Mouse (Mus musculus): ENCODE results near the gene Inha. TPM values are rescaled to one million over a fixed set of nuclear protein-coding genes. Genes with fewer than 3 reads are reported as not detected.

Gene Inha
- polyA plus RNA-seq, 1 experiment from 2014 or later: 7.8 TPM

DNA sequence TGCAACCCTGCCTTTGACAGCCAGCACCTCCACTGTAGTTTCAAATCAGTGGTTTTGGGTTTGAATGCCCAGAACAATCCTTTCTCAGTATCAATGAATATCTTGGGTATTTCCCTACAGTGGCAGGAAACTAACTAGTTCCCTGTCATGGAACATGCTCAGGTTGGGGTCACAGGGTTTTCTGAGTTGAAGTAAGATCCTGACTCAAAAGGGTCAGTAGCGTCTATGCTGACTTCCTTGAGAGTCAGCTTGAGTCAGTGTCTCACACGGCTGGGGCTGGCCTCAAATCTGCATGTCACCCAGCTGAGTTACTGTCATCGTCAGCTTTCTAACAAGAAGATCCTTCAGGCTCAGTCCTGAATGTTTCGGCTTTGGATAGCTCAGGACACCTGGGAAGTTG, 8.0 kb upstream of the Inha start:
- no peaks in the 10 kb centered on the region for H3K27me3 ChIP-seq (ENCODE audit: insufficient read depth, poor library complexity, severe bottlenecking)
- no peak overlapping the region for H3K4me3 ChIP-seq
- peaks cover 16% of the 10 kb centered on the region for H3K4me1 ChIP-seq
- H3K36me3 ChIP-seq: peaks cover 94% of the 10 kb centered on the region
- no peak for DNase-seq (ENCODE audit: low spot score)
- 84% methylated on average over 4 of the region's 4 CpGs for WGBS
- H3K27ac ChIP-seq: no peak overlapping the region
- no peaks in the 10 kb centered on the region for H3K9me3 ChIP-seq

DNA sequence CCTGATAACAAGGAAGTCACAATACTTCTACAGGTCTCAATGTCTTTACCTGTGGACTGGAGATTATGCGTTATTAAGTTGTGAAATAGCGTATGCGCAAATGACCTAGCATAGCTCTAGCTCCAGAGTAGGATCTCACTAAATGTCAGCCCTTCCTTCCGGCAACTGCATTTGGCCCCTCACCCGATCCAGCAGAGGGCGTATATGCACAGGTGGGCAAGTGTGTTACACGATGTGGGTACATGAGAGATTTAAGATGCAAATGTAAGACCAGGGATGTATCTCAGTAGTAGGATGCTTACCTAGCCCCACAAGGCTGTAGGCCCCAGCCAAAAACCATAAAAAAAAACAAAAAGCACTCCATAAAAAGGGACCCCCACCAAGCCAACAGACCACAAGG, 7.4 kb upstream of the Inha start:
- Histone ChIP-seq H3K27me3 (ENCODE audit: insufficient read depth, poor library complexity, severe bottlenecking) (no peaks in the 10 kb centered on the region), H3K9me3 (no peaks in the 10 kb centered on the region), H3K4me1 (peaks cover 22% of the 10 kb centered on the region), H3K36me3 (peaks cover 95% of the 10 kb centered on the region), H3K27ac (no peak overlapping the region), H3K4me3 (no peak overlapping the region)
- DNase-seq (ENCODE audit: low spot score): no peak
- 77% methylated on average over 7 of the region's 7 CpGs for WGBS

DNA sequence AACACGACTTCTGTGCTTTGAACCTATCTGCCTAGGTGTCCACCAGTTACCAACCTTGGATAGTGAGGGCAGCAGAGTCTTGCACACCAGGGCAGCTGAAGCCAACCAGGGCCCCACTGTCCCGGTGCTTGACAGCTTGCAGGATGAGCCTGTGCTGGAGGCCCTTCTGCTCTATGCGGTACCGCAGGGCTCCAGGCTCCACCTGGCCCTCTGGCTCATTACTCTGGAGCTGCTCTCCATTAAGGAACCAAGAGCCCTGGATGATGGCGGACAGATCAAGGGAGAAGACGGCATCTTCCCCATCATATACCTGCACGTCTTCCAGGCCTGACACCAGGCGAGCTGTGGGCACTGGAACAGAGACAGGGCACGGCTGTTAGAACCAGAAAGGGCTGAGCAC, 5.0 kb upstream of the Inha start:
- Histone ChIP-seq H3K9me3 (no peaks in the 10 kb centered on the region), H3K27ac (no peak overlapping the region), H3K27me3 (ENCODE audit: insufficient read depth, poor library complexity, severe bottlenecking) (no peaks in the 10 kb centered on the region), H3K4me3 (no peak overlapping the region), H3K36me3 (peaks cover 71% of the 10 kb centered on the region), H3K4me1 (peaks cover 43% of the 10 kb centered on the region)
- 90% methylated on average over 9 of the region's 9 CpGs for WGBS
- no peak for DNase-seq (ENCODE audit: low spot score)

DNA sequence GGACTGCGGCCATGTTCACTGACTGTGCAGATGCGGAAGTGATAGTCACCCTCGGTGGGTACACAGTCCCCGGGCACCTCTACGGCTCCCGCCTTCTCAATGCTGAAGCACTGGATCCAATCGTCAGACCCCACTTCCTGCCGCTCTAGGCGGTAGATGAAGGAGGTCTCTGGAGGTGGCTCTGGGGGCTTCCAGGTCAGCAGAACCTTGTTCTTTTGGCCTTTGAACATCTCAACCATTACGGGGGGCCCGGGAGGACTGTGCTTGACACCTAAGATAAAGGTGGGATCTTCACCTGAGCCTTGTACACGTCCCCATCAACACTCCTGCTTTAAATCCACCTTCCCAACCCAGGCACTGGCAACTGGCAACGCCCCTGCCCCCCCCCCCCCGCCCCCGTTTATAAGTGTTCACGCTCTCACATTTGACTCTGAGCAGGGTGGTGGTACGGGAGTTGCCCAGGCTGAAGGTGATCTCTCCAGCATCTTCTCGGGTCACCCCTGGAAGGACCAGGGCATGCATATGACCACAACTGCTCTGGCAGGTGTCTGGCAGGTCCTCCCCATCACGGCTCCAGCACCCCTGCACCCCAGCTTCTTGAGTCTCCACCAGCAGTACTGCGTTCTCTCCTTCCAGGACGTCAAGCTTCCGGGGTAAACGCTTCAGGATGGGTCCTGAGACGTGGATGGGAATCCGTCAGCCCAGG, 3.8 kb upstream of the Inha start:
- no peaks in the 10 kb centered on the region for H3K27me3 ChIP-seq (ENCODE audit: insufficient read depth, poor library complexity, severe bottlenecking)
- 78% methylated on average over 25 of the region's 25 CpGs for WGBS
- H3K4me1 ChIP-seq: peaks cover 55% of the 10 kb centered on the region
- peaks cover 59% of the 10 kb centered on the region for H3K36me3 ChIP-seq
- H3K9me3 ChIP-seq: no peaks in the 10 kb centered on the region
- no peak for DNase-seq (ENCODE audit: low spot score)
- no peak overlapping the region for H3K27ac ChIP-seq
- H3K4me3 ChIP-seq: peak overlapping the region; percentile 96

DNA sequence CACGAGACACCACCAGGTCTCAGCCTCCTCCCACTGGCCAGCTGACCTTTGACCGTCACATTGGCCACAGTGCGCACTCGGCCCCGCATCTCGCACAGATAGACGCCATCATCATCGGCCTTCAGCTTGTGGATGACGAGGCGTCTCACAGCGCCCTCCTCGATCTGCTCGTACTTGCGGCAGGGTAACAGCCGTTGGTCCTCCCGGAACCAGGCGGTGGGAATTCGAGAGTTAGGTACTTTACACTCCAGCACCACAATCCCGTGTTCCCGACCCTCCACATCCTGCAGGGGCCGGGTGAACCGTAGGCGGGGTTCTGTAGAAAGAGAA, 3.3 kb upstream of the Inha start:
- 58% methylated on average over 23 of the region's 23 CpGs for WGBS
- peak overlapping the region; percentile 96 for H3K4me3 ChIP-seq
- peaks cover 54% of the 10 kb centered on the region for H3K36me3 ChIP-seq
- H3K9me3 ChIP-seq: no peaks in the 10 kb centered on the region
- peaks cover 59% of the 10 kb centered on the region for H3K4me1 ChIP-seq
- no peak overlapping the region for H3K27ac ChIP-seq
- DNase-seq (ENCODE audit: low spot score): peak; percentile 74
- H3K27me3 ChIP-seq (ENCODE audit: insufficient read depth, poor library complexity, severe bottlenecking): no peaks in the 10 kb centered on the region

DNA sequence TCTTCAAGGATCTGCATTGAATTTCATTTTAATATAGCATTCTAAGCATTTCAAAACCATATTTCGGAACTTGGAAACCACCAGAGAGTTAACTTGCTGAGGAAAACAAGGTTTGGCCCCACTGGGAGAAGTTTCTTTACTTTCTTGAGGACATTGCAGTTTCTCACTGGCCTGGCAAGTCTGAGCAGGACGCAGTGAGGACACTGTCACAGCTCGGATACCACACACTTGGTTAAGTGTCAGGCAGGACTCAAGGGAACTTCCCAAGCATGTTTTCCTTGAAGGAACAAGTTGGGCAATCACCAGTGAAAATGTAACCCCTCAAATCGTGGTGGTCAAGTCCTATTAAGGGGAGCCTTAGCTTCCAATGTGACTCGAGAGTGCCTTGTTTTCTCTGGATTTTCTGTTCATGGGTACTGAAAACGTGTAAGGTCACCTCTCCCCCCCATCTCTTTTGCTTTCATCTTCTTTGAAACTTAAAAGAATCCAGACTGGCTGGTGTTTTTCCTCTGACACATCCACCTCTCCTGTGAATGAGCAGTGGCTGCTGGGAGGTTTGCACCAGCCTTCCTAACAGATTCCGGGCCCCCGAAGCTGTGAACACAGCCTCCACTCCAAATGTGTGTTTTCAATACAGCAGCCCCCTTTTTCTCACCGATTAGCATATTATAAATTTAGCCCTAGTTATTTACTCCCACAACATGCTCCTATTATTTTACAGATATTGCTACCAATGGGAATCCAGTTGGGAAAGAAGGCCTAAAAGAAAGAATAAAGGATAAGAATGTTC, 2.4 kb upstream of the Inha start:
- no peaks in the 10 kb centered on the region for H3K27me3 ChIP-seq (ENCODE audit: insufficient read depth, poor library complexity, severe bottlenecking)
- no peaks in the 10 kb centered on the region for H3K9me3 ChIP-seq
- H3K27ac ChIP-seq: peak overlapping the region; percentile 99; the same call in 1 of the 2 replicates
- H3K4me3 ChIP-seq: peak overlapping the region; percentile 96
- DNase-seq (ENCODE audit: low spot score): no peak
- H3K36me3 ChIP-seq: peaks cover 45% of the 10 kb centered on the region
- H3K4me1 ChIP-seq: peaks cover 67% of the 10 kb centered on the region
- WGBS: 45% methylated on average over 9 of the region's 9 CpGs

DNA sequence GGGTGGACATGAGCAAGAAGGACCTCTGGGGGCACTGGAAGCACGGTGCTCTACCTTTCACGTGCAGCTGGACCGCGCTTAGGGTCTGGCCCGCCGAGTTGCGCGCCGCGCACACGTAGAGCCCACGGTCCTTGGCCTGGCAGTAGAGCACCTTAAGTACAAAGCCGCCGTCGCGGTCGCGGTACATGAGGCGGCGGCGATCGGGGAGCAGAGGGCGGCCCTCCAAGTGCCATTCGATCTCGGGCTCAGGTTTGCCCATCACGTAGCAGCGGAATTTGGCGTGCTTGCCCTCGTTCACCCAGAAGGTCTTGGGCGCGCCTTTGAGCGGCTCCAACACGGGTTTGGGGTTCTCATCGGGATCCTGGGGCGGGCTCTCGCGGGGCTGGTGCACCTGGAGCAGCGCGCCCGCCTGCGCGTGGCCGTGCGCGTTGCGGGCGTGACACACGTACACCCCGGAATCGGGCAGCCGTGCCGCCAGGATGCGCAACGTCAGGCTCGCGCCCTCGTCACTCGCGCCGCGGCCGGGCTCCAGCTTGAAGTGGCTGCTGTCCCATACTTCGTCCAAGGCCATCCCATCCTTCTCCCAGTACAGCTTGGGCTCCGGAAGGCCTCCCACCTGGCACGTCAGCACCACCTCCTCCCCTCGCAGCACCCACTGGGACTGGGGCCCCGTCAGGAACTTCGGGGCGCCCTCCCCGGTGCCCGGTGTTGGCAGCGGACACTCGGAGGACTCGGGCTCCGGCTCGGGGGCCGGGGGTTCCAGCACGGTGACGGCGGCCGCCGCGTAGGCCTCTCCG, 1.5 kb upstream of the Inha start:
- H3K9me3 ChIP-seq: no peaks in the 10 kb centered on the region
- peaks cover 76% of the 10 kb centered on the region for H3K4me1 ChIP-seq
- H3K27me3 ChIP-seq (ENCODE audit: insufficient read depth, poor library complexity, severe bottlenecking): no peaks in the 10 kb centered on the region
- peak overlapping the region; percentile 96 for H3K4me3 ChIP-seq
- H3K27ac ChIP-seq: peak overlapping the region; percentile 99
- DNase-seq (ENCODE audit: low spot score): peak; percentile 86
- under 1% methylated on average over 83 of the region's 84 CpGs for WGBS
- H3K36me3 ChIP-seq: peaks cover 36% of the 10 kb centered on the region

DNA sequence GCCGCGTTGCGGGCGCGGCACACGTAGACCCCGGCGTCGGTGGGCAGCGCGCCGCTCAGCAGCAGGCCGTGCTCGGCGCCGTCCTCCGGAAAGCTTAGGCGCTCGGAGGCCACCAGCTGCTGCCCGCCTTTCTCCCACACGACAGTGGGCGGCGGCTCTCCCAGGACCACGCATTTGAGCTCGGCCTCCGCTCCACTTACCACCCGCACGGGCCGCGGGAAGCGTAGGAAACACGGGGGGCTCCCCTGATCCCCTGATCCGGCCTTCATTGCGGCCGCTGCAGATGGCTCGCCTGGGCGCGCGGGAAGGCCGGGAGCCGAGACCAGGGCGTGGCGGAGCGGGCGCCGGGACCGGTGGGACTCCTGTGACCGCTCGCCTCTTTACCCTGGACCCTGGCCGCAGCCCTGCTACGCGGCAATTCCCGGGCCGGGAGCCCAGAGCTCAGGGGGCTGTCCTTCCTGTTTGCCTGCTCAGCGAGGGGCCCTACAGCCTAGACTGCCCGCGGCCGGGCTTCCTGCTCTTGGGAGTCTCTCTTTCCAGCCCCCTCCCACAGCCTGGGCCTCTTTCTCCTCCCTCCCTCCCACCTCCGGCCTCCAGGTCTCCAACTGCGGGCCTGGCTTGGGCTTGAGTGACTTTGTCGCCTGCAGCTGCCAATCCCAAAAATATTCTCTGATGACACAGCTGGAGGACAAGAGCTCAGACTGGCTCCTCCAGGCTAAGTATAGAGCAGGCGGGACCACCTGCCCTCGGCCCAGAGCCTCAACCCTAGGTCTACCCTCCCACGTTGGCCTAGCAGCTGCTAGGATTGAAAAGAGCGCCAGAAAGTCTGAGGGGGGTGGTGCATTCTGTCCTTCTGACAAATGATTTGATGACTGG, 683 bp upstream of the Inha start, which contains the start of gene Obsl1:
Obsl1 (minus strand) TSS at position 497 of the 876 bp plus-strand sequence.
- WGBS: under 1% methylated on average over 54 of the region's 65 CpGs
- H3K4me3 ChIP-seq: peak within 1 kb of the TSS; percentile 96
- no peaks in the 10 kb centered on the region for H3K27me3 ChIP-seq (ENCODE audit: insufficient read depth, poor library complexity, severe bottlenecking)
- H3K9me3 ChIP-seq: no peaks in the 10 kb centered on the region
- H3K4me1 ChIP-seq: peaks cover 85% of the 10 kb centered on the region
- H3K27ac ChIP-seq: peak within 1 kb of the TSS; percentile 99
- DNase-seq (ENCODE audit: low spot score): peak; percentile 96
- peaks cover 28% of the 10 kb centered on the region for H3K36me3 ChIP-seq

DNA sequence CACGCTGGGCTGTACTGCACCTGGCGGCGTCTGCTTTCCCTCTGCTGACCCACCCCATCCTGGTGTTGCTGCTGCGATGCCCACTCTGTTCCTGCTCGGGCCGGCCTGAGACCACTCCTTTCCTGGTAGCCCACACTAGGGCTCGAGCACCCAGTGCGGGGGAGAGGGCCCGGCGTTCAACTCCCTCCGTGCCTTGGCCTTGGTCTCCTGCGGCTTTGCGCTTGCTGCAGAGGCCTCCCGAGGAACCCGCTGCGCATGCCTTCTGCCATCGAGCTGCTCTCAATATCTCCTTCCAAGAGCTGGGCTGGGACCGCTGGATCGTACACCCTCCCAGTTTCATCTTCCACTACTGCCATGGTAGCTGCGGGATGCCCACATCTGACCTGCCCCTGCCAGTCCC, 2.7 kb downstream of the Inha start:
- H3K9me3 ChIP-seq: no peaks in the 10 kb centered on the region
- H3K27me3 ChIP-seq (ENCODE audit: insufficient read depth, poor library complexity, severe bottlenecking): no peaks in the 10 kb centered on the region
- WGBS: 42% methylated on average over 20 of the region's 20 CpGs
- H3K4me3 ChIP-seq: no peak overlapping the region
- H3K36me3 ChIP-seq: no peaks in the 10 kb centered on the region; the same call in 1 of the 2 replicates
- H3K4me1 ChIP-seq: peaks cover 84% of the 10 kb centered on the region
- peak overlapping the region; percentile 89 for H3K27ac ChIP-seq
- no peak for DNase-seq (ENCODE audit: low spot score)

DNA sequence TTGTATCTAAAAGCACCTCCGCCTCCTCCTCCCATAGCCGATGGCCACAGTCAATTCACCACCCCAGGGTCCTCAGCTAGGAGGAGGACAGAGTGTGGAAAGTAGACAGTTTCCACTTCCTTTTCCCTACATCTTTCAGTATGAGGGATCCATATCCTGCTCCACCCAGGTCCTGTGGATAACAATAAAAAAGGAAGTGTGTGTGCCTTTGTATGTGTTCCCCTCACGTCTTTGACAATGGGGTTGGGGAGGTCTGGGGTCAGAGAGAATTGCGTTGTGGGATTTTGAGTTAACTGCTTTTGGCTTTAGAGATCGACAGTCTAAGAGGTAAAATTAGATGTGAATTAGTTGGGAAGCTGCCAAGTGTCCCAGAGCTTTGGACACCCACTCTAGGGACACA, 3.3 kb downstream of the Inha start:
- Histone ChIP-seq H3K27ac (peak overlapping the region; percentile 89), H3K4me1 (peaks cover 83% of the 10 kb centered on the region), H3K4me3 (no peak overlapping the region), H3K36me3 (no peaks in the 10 kb centered on the region), H3K9me3 (no peaks in the 10 kb centered on the region), H3K27me3 (ENCODE audit: insufficient read depth, poor library complexity, severe bottlenecking) (no peaks in the 10 kb centered on the region)
- DNase-seq (ENCODE audit: low spot score): no peak
- 46% methylated on average over 5 of the region's 5 CpGs for WGBS

DNA sequence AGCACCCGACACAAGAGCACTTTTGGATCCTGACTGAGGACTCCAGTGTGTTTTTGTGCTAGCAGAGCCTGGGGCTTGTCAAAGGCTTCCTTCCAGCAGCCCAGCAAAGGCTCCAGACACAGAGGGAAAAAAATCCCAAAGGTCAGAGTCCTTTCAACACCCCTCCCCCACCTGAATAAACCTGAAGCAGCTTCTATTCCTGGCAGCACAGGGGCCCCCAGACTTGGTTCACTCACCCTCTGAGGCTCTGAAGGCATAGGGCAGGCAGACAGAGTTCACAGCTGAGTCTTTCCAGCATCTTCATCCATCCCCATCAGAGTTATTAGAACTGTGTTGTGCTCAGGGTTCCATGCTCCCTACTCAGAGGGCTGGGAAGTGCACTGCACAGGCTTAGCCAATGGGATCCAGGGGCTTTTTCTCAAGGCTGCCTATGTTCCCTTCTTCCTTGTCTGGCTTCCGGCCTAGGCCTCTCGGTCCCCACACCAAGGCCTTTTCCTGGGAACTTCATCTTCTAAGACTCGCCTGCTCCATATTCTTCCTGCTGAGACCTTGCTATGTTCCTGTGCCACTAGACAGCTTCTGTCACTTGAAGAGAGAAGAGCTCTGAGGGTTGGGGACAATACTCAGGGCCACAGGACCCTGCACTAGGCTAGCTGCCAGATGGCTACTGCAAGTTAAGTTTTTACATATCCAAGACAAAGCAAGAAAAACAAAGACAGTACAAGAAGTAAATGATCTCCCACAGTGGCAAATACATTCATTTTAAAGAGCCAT, 4.7 kb downstream of the Inha start:
- Histone ChIP-seq H3K36me3 (no peaks in the 10 kb centered on the region), H3K27me3 (ENCODE audit: insufficient read depth, poor library complexity, severe bottlenecking) (no peaks in the 10 kb centered on the region), H3K4me1 (peaks cover 79% of the 10 kb centered on the region), H3K4me3 (peak overlapping the region; percentile 12; the same call in 1 of the 2 replicates), H3K27ac (peak overlapping the region; percentile 89), H3K9me3 (no peaks in the 10 kb centered on the region)
- WGBS: 31% methylated on average over 4 of the region's 4 CpGs
- DNase-seq (ENCODE audit: low spot score): peak; percentile 89
